ENCODE assay signal across 7 mouse cellular contexts in the genomic region with DNA sequence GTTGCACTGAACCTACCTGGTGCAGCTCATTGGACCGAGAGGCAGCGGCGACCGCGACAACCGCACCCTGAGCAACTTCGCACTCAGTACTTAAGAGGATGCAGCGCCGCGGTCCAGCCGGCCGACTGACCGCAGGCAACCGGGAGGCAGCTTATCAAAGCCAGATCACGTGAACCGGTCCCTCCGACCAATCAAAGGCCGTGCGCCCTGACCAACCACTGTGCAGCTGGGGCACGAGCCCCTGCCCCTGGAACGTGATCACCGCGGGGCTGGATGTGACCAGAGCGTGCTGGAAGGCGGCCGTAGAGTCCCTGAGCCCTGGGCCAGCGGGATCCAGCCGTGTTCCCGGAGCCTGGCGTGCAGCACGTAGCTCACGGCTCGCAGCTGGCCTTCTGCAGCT. TPM values are rescaled to one million over a fixed set of nuclear protein-coding genes. Genes with fewer than 3 reads are reported as not detected.
DNase-seq lines count a peak whose midpoint lies in the region; ATAC-seq and TF ChIP-seq lines count a peak whose summit lies in the region.

Gene Ppp1r3c (minus strand): TSS at position 117 of the 400 bp plus-strand sequence.

- DNase-seq in adrenal gland, postnatal 14 days = peak; percentile 97
- DNase-seq in embryo, embryonic 11.5 days (ENCODE audit: low read depth, low spot score) = peak; percentile 87
- DNase-seq in left cerebral cortex, postnatal 25 days (ENCODE audit: low spot score in 2 of 2) = peak; percentile 86 to 93
- DNase-seq in mesoderm, embryonic 11.5 days (ENCODE audit: low read depth, low spot score) = peak; percentile 95
- DNase-seq in skeletal muscle tissue, adult 2 months (ENCODE audit: low read depth, low spot score) = peak; percentile 99

- no peaks in the 10 kb centered on the region for H3K4me1 ChIP-seq in intestine, postnatal 0 days (replicated peaks; ENCODE audit: control insufficient read depth, insufficient read depth, low read length)

- H3K9ac ChIP-seq in intestine, postnatal 0 days (ENCODE audit: low read depth, low read length) = 0 out of 2 replicates have a peak within 1 kb of the TSS, but pooled peaks have one; percentile 19

- under 1% methylated on average over 33 of the region's 33 CpGs for WGBS in intestine, postnatal 0 days

- no peaks in the 10 kb centered on the region for H3K36me3 ChIP-seq in intestine, postnatal 0 days (ENCODE audit: control insufficient read depth, insufficient read depth)

- peak; percentile 81 for ATAC-seq in granulocyte monocyte progenitor cell, adult 5-6 weeks (replicated peaks; ENCODE audit: poor library complexity, severe bottlenecking)
- peak; percentile 96 for ATAC-seq in intestine, postnatal 0 days

- no peaks in the 10 kb centered on the region for H3K9me3 ChIP-seq in intestine, postnatal 0 days (ENCODE audit: control insufficient read depth)

- no peaks in the 10 kb centered on the region for H3K27me3 ChIP-seq in intestine, postnatal 0 days (replicated peaks; ENCODE audit: control insufficient read depth, insufficient read depth, low read length)

- TF ChIP-seq CTCF in intestine, postnatal 0 days (IDR thresholded peaks at IDR 0.05; ENCODE audit: low read depth) = peak; percentile 14; the same call in 1 of the 2 replicates

- intact Hi-C loops in left cerebral cortex, postnatal 25 days (cut with DNase I) = loop anchor here (5.0 kb wide), 1 partner anchor 129 kb away; no protein-coding TSS in a partner anchor

- peak within 1 kb of the TSS; percentile 69 for H3K27ac ChIP-seq in intestine, postnatal 0 days (ENCODE audit: low read depth, low read length)

- H3K4me2 ChIP-seq in intestine, postnatal 0 days (replicated peaks; ENCODE audit: low read depth) = peak within 1 kb of the TSS; percentile 73

- peak within 1 kb of the TSS; percentile 43 for H3K4me3 ChIP-seq in intestine, postnatal 0 days (ENCODE audit: low read depth, low read length)

RNA-seq across cellular contexts. Expression of gene Ppp1r3c, which starts in this region (rescaled TPM):
- 35.6 and 42.1 TPM in 2 replicates for total RNA-seq in adrenal gland, postnatal 14 days (2021)
- total RNA-seq in granulocyte monocyte progenitor cell, adult 5-6 weeks (2014; fragmentation: Nextera tagmentation) = not detected in 2 replicates
- total RNA-seq in granulocyte monocyte progenitor cell, adult 5-6 weeks (2017) = not detected in 2 replicates
- 3.6 and 4.0 TPM in 2 replicates for polyA plus RNA-seq in intestine, postnatal 0 days (2015; fragmentation: Nextera tagmentation; extraction: Ambion mirVana)
- total RNA-seq in left cerebral cortex, postnatal 25 days (2021) = 10 to 100 TPM; 43.3 to 56.0 TPM

Comparison
In these comparisons a context has a peak if more than half of its experiments do, and no peak if none do; other contexts are left out.
1. Peak in every context shown above with its lines: DNase-seq, ATAC-seq, H3K4me3 ChIP-seq and H3K27ac ChIP-seq.
2. RNA of gene Ppp1r3c (total RNA-seq): 43.3 to 56.0 TPM in left cerebral cortex, postnatal 25 days and 35.6 to 42.1 TPM in adrenal gland, postnatal 14 days; not detected in granulocyte monocyte progenitor cell, adult 5-6 weeks; every median in the first group is over 10 times any median in the second.
3. Peak in ATAC-seq in granulocyte monocyte progenitor cell, adult 5-6 weeks; RNA of the gene not detected or under 1 TPM.